Mouse (Mus musculus) monocyte, adult 5-6 weeks (primary cell): ENCODE measurements around the gene Faim2. TPM values are rescaled to one million over a fixed set of nuclear protein-coding genes. Genes with fewer than 3 reads are reported as not detected.

Source experiments
- ATAC-seq: fragments of 153-309, 156-312 bp; replicated peaks from 2 replicates; pipeline ENCODE4 v1.8.0; 2017; ENCODE audit warnings: mild to moderate bottlenecking; ENCODE audit not compliant: low TSS enrichment, insufficient number of reproducible peaks, severe bottlenecking, poor library complexity, low FRiP score
- total RNA-seq: library from RNA; stranded (forward); fragments of 200-1000, 200-491, 200-594 nt; gene quantifications from 3 replicates; pipeline ENCODE4 v1.2.3, GENCODE M21; 2017

The Faim2 gene
- total RNA-seq, 1 experiment from 2014 or later, result not detected

- no peak for ATAC-seq
Observed at GRCm38 (mm10) chr15:99471677-99472063, 56.3 kb downstream of the Faim2 start.

DNA sequence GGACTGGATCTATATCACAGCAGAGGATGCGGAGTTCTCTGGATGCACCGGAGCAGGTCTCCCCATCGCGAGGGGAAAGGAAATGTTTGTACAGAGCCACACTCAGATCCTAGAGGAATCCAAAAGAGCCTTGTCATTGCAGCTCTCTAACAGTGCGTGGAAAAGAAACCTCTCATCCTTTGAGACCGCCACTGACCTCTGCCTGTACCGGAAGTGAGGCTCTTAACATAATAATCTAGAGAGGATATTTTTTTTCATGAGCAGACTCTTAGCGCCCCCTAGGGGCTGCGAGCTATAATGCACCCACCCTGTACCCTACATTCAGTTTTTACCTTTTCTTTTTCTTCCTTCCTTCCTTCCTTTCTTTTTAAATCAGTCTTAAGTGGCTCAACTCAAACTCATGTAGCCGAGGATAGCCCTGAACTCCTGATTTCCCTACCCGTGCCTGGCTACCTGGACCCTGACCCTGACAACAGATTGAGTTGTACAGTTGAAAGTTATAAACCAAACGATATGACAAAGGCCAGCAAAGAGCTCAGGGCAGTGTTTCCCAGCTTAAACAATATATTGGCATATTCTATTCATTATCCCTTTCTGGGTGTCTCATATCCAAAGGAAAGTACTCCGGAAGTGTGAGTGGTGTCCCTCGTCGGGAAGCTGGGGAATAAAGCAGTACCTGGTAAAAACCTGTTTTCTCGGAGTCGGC lies 56.8 kb downstream of the Faim2 start:
- no peak for ATAC-seq

DNA sequence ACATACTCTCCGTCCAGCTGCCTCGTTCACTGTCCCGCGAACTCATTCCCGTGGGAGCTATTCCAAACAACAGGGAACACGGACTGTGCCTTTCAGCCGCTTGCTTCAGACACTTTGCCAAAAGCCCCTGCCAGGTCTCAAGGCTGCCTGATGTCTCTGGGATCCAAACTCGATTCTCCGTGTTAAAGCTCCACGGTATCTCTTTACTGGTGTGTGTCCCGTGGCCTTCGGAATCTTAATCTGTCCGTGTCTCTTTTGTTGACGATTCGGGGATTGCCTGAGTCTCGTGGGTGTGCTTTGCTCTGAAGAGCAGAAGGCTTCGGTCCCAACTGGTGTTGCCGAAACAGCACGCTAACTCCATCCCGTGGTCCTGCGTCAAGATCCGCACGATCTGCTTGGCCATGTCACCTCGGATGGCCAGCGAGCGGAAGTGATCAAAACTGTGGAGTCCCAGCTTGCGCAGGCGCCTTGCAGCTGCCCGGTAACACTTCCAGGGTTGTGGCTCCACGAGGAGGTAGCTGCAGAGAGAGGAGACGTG lies 57.7 kb downstream of the Faim2 start:
- ATAC-seq, result no peak

DNA sequence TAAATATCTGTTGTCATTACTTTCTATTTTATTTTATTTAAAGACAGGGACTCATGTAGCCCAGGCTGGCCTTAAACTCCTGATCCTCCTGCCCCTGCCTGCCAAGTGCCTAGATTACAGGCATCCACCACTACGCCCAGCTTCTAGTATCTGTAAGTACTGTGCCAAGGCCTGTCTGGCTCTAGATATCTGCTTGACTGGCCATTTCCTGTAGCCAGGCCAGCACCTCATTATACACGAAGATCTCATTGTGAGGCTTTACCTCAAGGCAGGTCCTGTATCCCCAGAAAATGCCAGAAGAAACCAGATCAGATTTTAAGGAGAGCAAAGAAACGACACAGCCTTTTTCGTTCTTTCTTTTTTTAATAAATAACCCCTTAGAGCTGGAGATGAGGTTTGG lies 58.2 kb downstream of the Faim2 start:
- ATAC-seq, result no peak

DNA sequence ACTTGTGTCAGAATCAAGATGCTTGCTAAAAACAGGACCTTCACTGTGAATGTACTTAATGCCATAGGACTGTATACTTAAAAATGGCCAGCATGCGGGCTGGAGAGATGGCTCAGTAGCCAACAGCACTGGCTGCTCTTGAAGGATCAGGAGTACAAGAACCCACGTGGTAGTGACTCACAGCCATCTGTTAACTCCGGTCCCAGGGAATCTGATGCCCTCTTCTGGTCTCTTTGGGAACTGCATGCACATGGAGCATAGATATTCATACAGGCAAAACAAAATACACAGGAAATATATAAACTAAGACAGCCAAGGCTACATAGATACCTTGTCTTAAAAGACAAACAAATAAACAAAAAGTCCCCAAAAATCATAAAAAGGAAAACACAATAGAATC lies 58.9 kb downstream of the Faim2 start:
- peak; percentile 57 for ATAC-seq

DNA sequence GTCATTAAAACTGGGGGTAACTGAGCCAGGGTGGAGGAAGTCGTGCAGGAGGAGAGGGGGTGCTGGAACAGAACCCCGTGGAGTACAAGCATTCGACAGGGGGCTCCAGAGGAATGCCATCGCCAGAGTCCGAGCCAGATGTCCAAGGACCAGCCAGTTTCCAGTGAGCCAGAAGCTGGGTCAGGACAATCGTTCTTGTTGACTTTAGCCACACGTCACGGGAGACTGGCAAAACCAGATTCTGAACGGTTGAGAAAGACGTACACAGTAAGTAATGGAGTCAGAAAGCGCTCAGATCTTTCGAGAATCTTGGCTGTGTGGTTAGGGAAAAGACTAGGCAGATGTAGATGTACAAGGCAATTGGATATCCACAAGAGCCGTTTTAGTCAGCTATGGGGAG lies 64.8 kb downstream of the Faim2 start:
- no peak for ATAC-seq

GRCm38 (mm10) chr15:99457606-99458401 lies 70.2 kb downstream of the Faim2 start, which contains the start of gene Nckap5l:
TSS of gene Nckap5l (minus strand) at chr15:99457748.
- ATAC-seq, result peak; percentile 87

DNA sequence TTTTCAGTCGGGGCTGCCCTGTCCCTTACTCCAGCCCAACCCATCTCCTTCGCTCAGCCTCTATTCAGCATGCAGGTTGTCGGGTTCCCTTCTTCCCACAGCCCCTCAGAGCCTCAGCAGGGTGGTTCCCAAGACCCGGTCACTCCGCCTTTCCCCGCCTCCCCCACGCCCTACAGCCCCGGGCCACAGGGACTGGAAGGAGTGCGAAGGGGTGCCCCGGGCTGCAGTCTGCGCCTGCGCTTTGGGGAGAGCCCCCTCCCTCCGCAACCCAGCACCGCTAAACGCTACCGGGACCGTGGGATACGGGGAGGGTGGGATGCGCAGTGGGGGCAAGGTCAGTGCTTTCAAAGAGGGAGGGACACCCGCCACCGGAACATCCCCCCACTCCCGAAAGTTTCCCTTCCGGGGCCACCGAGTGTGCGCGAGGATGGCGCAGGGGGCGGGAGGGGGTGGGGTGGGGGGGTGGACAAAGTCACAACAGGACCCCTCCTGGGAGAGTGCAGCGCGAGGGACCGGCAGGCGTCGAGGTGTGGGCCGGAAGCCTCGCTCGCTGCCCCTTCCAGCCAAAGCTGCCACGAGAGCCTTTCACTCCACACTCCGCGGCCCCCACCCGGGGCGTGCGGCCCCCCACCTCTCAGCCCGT lies 70.9 kb downstream of the Faim2 start:
- ATAC-seq, result no peak

DNA sequence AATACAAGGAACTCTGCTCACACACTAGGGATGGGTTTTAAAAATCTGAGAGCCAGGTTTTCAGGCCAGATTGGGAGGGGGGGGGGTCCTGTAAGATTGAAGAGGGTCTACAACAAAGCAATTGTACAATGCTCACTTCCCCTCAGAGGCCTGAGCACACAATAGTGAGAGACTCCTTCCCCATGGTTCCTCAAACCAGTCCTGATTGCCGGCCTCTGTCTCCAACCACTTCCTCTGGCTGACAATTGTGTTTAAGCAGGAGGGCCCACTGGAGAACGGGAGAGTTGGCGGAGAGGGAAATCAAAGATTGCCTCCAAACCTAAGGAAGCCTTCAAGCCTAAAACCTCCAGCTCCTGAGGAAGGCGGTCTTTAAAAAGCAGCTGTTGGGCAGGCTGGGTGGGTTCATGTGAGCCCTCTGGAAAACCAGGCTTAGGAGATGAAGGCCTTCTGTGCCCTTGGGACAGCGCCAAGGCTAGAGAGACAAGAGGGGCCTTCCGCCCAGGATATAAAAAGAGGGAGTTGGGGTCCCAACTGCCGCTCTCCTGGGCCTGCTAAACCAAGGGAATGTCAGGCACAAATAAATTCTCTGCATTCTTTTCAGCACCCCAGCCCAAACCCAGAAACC lies 71.5 kb downstream of the Faim2 start:
- no peak for ATAC-seq

GRCm38 (mm10) chr15:99455415-99455814 lies 72.5 kb downstream of the Faim2 start:
- no peak for ATAC-seq

DNA sequence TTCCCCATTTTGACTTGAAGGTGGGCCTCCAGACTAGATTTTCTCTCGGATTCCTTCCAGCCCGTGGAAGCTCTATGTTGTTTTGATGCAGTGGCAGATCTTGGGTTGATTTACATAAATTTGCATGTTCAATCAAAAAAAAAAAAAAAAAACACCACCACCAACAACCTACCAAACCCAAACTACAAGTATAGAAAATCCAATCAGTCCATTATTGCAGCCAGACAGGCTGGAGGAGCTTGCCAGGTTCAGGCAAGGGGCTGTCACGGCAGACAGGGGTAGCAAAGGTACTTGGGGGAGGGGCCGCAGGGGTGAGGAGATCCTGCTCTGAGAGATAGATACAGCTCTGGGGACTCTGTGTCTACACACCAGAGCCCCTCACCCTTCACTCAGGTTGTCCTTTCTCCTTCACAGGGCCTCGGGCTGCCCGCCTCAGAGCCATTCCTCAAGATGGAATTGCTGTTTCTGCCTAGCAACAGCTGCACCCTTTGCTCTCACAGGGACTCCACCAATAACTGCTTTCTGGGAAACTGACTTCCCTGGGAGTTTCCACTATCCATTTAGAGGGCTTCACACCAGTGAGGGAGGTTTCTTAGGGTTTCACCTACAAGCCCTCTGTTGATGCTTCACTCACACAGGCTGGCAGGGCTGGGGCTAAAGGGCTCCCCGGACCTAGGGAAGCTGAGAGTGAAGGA lies 73.2 kb downstream of the Faim2 start:
- no peak for ATAC-seq

DNA sequence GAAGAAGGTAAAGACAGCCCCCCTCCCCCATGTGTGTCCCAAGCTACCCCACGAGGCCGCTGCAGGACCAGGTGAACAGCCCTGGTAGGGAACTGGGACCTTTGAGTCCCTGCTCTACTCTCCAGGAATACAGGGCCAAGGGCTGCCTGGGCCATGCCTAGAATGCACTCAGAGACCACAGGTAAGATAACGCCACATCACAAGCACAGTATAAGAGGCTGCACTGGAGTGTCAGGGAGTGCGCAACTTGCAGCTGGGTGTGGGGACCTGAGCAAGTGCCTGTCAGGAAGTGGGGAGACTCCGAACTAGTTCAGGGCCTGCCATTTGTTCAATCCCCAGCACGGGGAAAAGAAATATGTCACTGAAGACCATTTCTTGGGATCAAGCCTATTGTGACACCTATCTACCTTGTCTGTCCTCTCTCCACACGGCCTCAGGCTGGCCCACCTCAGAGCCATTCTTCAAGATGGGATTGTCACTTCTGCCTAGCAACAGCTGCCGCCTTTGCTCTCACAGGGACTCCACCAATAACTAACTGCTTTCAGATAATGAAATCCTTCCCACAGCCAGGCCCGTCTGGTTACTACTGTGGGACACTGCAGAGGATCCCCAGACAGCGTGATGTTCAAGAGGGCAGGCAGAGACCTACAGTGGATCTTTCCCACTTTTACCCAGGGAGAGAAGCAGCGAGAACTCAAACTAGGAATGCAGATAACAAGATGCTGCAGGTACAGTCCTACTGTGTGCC lies 74.6 kb downstream of the Faim2 start:
- no peak for ATAC-seq

GRCm38 (mm10) chr15:99449751-99450280 lies 78.1 kb downstream of the Faim2 start:
- ATAC-seq, result no peak

DNA sequence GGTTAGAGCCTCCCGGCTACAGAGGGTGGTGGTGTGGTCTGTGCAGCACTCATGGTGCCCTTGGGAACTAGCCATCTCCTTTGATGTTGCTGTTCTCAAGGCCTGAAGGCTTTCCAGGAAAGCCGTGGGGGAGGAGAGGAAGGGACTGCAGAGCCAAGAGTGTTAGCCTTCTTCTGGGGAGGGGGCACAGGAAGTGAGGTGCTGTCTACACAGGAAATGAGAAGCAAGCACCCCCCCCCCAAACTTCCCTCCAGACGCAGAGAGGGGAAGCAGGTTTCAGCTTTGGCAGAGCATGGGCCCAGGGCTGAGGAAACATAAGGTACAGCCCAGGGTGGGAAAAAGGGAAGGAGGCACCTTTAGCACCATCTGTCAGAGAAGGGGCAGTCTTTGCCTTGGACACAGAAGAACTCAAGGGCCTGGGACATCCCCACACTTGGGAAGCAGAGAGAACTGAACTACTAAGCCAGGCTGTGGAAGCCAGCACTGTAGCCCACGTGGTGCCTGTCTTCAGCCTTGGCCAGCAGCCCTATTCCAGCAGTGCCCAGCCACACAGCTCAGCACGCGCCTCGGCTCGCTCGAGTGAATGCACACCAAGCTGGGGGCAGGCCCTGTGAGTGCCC lies 78.7 kb downstream of the Faim2 start:
- ATAC-seq, result no peak
